In the genomic region with DNA sequence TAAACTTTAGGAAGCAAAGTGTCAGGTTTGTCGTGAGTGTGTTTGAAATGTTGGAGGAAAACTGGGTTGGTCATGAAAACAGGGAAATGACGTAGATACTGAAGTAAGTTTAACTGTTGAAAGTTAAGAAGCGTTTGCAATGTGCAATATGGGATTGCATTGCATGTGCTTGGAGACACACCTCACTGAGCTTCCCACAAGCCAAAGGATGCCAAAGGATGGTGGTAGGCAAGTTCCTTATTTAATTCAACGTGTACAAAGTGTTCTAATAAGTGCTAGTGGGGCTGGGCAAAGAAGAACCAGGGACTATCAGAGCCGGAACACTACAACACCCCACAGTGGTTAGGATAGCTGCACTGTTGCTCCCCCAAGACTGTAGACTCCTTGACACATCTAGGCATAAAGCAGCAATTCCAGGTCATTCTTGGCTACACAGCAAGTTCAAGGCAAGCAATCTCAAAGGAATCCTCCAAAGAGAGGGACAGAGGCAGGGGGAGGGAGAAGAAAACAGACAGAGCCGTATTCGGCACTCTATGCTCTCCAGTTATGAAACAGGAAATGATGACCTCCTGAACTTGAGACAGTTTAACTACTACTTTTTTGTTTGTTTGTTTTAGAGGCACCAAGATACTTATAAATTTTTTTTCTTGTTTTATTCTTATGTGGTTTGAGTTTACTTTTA, we compare ENCODE assay signal across 16 mouse cellular contexts.
DNase-seq lines count a peak whose midpoint lies in the region; ATAC-seq lines count a peak whose summit lies in the region.
"Had no signal": no experiment of that assay in that cellular context is flagged by ENCODE, and none has a peak within 500 bp of the region (broad histone marks: within the 10 kb centered on the region; RNA-seq: fewer than 3 reads in every experiment).

No protein-coding gene starts in this region.

- ATAC-seq in heart, embryonic 15.5 days (replicated peaks; ENCODE audit: insufficient number of reproducible peaks, insufficient read depth, low FRiP score, low read depth) = no peak
- 0 out of 2 replicates have a peak, but pooled peaks have one; percentile 23 for ATAC-seq in lung, embryonic 16.5 days (ENCODE audit: low read depth)
- no peak for ATAC-seq in midbrain, embryonic 15.5 days (replicated peaks)
- ATAC-seq: intestine, postnatal 0 days had no signal

- 72% methylated on average over 7 of the region's 7 CpGs for WGBS in heart, embryonic 15.5 days
- WGBS in lung, embryonic 16.5 days = 54% methylated on average over 7 of the region's 7 CpGs
- WGBS in midbrain, embryonic 15.5 days = 85% methylated on average over 7 of the region's 7 CpGs

- no peaks in the 10 kb centered on the region for H3K9me3 ChIP-seq in heart, embryonic 15.5 days (replicated peaks)
- H3K9me3 ChIP-seq in lung, embryonic 16.5 days (ENCODE audit: control insufficient read depth, low read length) = no peaks in the 10 kb centered on the region
- no peaks in the 10 kb centered on the region for H3K9me3 ChIP-seq in midbrain, embryonic 15.5 days
- H3K9me3 ChIP-seq: hindbrain, embryonic 10.5 days; limb, embryonic 12.5 days; midbrain, embryonic 12.5 days; neural tube, embryonic 15.5 days had no signal

- H3K36me3 ChIP-seq in heart, embryonic 15.5 days = no peaks in the 10 kb centered on the region
- H3K36me3 ChIP-seq in lung, embryonic 16.5 days (ENCODE audit: control insufficient read depth, insufficient read depth, low read length) = no peaks in the 10 kb centered on the region
- H3K36me3 ChIP-seq in midbrain, embryonic 15.5 days (replicated peaks) = no peaks in the 10 kb centered on the region
- H3K36me3 ChIP-seq: hindbrain, embryonic 10.5 days; limb, embryonic 12.5 days; midbrain, embryonic 12.5 days; neural tube, embryonic 15.5 days had no signal

- 0 out of 2 replicates have a peak, but pooled peaks cover 3% of the 10 kb centered on the region for H3K4me1 ChIP-seq in heart, embryonic 15.5 days (replicated peaks)
- H3K4me1 ChIP-seq in lung, embryonic 16.5 days (replicated peaks; ENCODE audit: control insufficient read depth, insufficient read depth, low read length) = peaks cover 5% of the 10 kb centered on the region
- peaks cover 21% of the 10 kb centered on the region for H3K4me1 ChIP-seq in midbrain, embryonic 15.5 days
- H3K4me1 ChIP-seq: limb, embryonic 12.5 days had no signal

- no peaks in the 10 kb centered on the region for H3K27me3 ChIP-seq in heart, embryonic 15.5 days
- no peaks in the 10 kb centered on the region for H3K27me3 ChIP-seq in lung, embryonic 16.5 days (ENCODE audit: control insufficient read depth, insufficient read depth, low read depth, low read length)
- no peaks in the 10 kb centered on the region for H3K27me3 ChIP-seq in midbrain, embryonic 15.5 days (replicated peaks)
- H3K27me3 ChIP-seq: limb, embryonic 12.5 days; midbrain, embryonic 12.5 days; neural tube, embryonic 15.5 days had no signal

- no peak overlapping the region for H3K4me2 ChIP-seq in heart, embryonic 15.5 days
- H3K4me2 ChIP-seq in lung, embryonic 16.5 days (ENCODE audit: low read depth, low read length) = no peak overlapping the region
- no peak overlapping the region for H3K4me2 ChIP-seq in midbrain, embryonic 15.5 days
- H3K4me2 ChIP-seq: limb, embryonic 12.5 days; midbrain, embryonic 12.5 days; neural tube, embryonic 15.5 days had no signal

- H3K9ac ChIP-seq in heart, embryonic 15.5 days = no peak overlapping the region
- no peak overlapping the region for H3K9ac ChIP-seq in lung, embryonic 16.5 days (ENCODE audit: low read length)
- no peak overlapping the region for H3K9ac ChIP-seq in midbrain, embryonic 15.5 days
- H3K9ac ChIP-seq: limb, embryonic 12.5 days; midbrain, embryonic 12.5 days; neural tube, embryonic 15.5 days had no signal

- 0 out of 2 replicates have a peak overlapping the region, but pooled peaks have one; percentile 10 for H3K27ac ChIP-seq in heart, embryonic 15.5 days
- H3K27ac ChIP-seq in lung, embryonic 16.5 days (ENCODE audit: low read length) = no peak overlapping the region
- no peak overlapping the region for H3K27ac ChIP-seq in midbrain, embryonic 15.5 days
- H3K27ac ChIP-seq: hindbrain, embryonic 10.5 days; limb, embryonic 12.5 days; midbrain, embryonic 12.5 days; neural tube, embryonic 15.5 days had no signal

- H3K4me3 ChIP-seq in heart, embryonic 15.5 days = no peak overlapping the region
- no peak overlapping the region for H3K4me3 ChIP-seq in lung, embryonic 16.5 days (ENCODE audit: low read length)
- no peak overlapping the region for H3K4me3 ChIP-seq in midbrain, embryonic 15.5 days
- H3K4me3 ChIP-seq: hindbrain, embryonic 10.5 days; limb, embryonic 12.5 days; midbrain, embryonic 12.5 days; neural tube, embryonic 15.5 days had no signal

- DNase-seq in heart, postnatal 4 days = no peak
- no peak for DNase-seq in lung, postnatal 10 days
- DNase-seq in lung, postnatal 36 days = peak; percentile 55
- no peak for DNase-seq in cerebellum, adult 18-20 months
- DNase-seq: adrenal gland, postnatal 10 days; layer of hippocampus, postnatal 36 days; right cerebral cortex, postnatal 14 days; thymus, postnatal 36 days had no signal
